Mouse (Mus musculus): Measurements from ENCODE around the gene Eif2ak4.

- TF ChIP-seq POLR2A (IDR thresholded peaks at IDR 0.05; ENCODE audit: low read depth, low read length) (no peak), CTCF (IDR thresholded peaks at IDR 0.05; ENCODE audit: extremely low read depth, insufficient read depth, insufficient read length, insufficient replicate concordance) (no peak)
Measured at GRCm38 (mm10) chr2:118499135-118499961, 110.9 kb downstream of the Eif2ak4 start.
